Mouse (Mus musculus): Measurements from ENCODE around the gene Nenf.

- no peak for TF ChIP-seq POLR2A (IDR thresholded peaks at IDR 0.05; ENCODE audit: borderline replicate concordance, insufficient read depth, low read length)
- TF ChIP-seq CTCF (IDR thresholded peaks at IDR 0.05; ENCODE audit: borderline replicate concordance, insufficient read depth, low read depth, low read length) = no peak
These were observed 9.3 kb upstream of the Nenf start for GRCm38 (mm10) chr1:191327258-191327657.

Measured in cerebellum, adult 2 months (tissue).